Mouse (Mus musculus): ENCODE results near the gene Camk2n2. TPM values are rescaled to one million over a fixed set of nuclear protein-coding genes. Genes with fewer than 3 reads are reported as not detected.

The Camk2n2 gene
- polyA plus RNA-seq, 1 experiment = 8.9 TPM

DNA sequence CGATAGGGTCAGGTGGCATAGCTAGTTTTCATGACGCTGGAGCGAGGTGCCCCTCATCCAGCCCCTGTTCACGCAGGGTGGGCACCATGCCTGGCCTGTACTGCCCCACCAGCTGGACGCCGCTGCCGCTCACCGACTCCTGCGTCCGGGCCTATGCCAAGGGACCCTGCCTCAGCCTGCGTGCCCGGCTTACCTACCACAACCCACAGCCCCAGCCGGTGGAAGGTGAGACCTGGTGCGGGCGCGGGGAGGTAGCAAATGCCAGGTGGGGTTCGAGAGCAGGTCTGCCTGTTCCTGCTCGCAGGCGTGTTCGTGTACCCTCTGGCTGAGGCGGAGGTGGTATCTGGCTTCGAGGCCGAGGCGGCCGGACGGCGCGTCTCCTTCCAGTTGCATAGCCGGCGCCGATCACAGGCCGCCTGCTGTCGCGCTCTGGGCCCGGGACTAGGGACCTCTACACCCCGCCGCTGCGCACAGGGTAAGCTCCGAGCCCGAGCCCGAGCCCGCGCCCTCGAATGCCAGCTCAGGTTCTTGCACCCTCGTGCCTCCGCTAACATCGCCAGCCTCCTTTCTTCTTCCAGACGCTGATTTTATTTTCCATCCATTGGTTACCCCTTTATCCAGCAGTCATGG lies 29.9 kb downstream of the Camk2n2 start:
- Histone ChIP-seq H3K4me1 (ENCODE audit: control insufficient read depth, insufficient read depth, low read length) (peaks cover 4% of the 10 kb centered on the region; the same call in 1 of the 2 replicates), H3K27ac (ENCODE audit: insufficient read depth, low read length) (no peak overlapping the region), H3K4me3 (ENCODE audit: insufficient read depth, low read length) (no peak overlapping the region)
- TF ChIP-seq POLR2A (IDR thresholded peaks at IDR 0.05; ENCODE audit: low read depth, low read length) = no peak
- no peak for TF ChIP-seq CTCF (IDR thresholded peaks at IDR 0.05; ENCODE audit: borderline replicate concordance, insufficient read depth, low read length)

DNA sequence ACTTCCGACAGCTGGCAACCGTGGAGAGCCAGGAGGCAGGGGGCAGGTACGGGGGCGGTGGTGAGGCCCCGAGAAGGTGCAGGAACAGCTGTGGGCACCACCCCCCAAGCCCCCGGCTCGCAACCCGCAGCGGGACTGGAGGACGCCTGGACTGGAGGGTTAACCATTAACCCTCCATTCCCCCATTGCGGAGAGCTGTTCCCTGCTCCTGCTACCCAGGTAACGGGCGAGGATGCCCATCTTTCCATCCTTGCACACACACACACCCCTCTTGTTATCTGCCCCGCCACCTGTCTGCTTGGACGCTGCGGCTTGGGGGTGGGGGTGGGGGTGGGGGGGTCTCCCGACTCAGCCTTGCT lies 30.4 kb downstream of the Camk2n2 start:
- peaks cover 4% of the 10 kb centered on the region; the same call in 1 of the 2 replicates for H3K4me1 ChIP-seq (ENCODE audit: control insufficient read depth, insufficient read depth, low read length)
- TF ChIP-seq CTCF (IDR thresholded peaks at IDR 0.05; ENCODE audit: borderline replicate concordance, insufficient read depth, low read length) (no peak), POLR2A (IDR thresholded peaks at IDR 0.05; ENCODE audit: low read depth, low read length) (no peak)
- no peak overlapping the region for H3K27ac ChIP-seq (ENCODE audit: insufficient read depth, low read length)
- no peak overlapping the region for H3K4me3 ChIP-seq (ENCODE audit: insufficient read depth, low read length)

GRCm38 (mm10) chr16:20589939-20590679 lies 31.0 kb downstream of the Camk2n2 start:
- Histone ChIP-seq H3K27ac (ENCODE audit: insufficient read depth, low read length) (no peak overlapping the region), H3K4me3 (ENCODE audit: insufficient read depth, low read length) (peak overlapping the region; percentile 32), H3K4me1 (ENCODE audit: control insufficient read depth, insufficient read depth, low read length) (peaks cover 4% of the 10 kb centered on the region; the same call in 1 of the 2 replicates)
- TF ChIP-seq POLR2A (IDR thresholded peaks at IDR 0.05; ENCODE audit: low read depth, low read length) (no peak), CTCF (IDR thresholded peaks at IDR 0.05; ENCODE audit: borderline replicate concordance, insufficient read depth, low read length) (no peak)

DNA sequence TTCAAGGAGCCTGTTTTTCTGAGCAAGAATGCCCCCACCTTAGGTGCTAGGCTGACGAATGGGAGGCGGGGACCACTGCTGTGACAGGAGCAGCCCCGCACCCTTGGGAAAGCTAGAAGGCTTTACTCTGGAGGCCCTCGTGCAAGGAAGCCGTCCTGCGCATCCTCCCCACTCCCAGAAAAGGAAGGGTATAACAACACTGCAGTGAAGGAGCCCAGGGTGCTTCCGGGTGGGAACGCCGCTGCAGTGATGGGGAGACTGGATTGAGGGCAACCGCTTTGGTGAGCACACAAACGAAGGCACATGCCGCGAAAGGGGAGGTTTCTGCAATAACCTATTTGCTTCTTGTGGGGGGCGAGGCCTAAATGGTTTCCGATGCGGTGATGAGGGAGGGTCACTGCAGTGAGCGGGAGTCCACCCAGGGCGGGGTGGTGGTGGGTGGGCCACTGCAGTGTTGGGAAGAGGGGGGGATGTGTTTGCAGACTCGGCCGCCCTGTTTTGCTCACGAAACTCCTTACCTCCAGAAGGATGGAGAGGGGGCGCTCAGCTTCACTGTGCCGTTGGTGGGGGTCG lies 31.6 kb downstream of the Camk2n2 start, which contains the start of gene Vwa5b2:
Gene Vwa5b2 (plus strand): TSS at position 106 of the 573 bp plus-strand sequence.
- no peak within 1 kb of the TSS for H3K27ac ChIP-seq (ENCODE audit: insufficient read depth, low read length)
- TF ChIP-seq CTCF (IDR thresholded peaks at IDR 0.05; ENCODE audit: borderline replicate concordance, insufficient read depth, low read length) (no peak), POLR2A (IDR thresholded peaks at IDR 0.05; ENCODE audit: low read depth, low read length) (no peak)

More for the DNA sequence above, 31.6 kb downstream of the Camk2n2 start, which contains the start of gene Vwa5b2:
- peaks cover 4% of the 10 kb centered on the region; the same call in 1 of the 2 replicates for H3K4me1 ChIP-seq (ENCODE audit: control insufficient read depth, insufficient read depth, low read length)
- peak within 1 kb of the TSS; percentile 32 for H3K4me3 ChIP-seq (ENCODE audit: insufficient read depth, low read length)

Other genes starting within 250 kb of the Camk2n2 start
- 74.8 and 76.8 TPM in 2 replicates for gene Abcc5, start 194.9 kb downstream of the Camk2n2 start, polyA plus RNA-seq (2011; ENCODE audit: insufficient read length, low read depth, missing spikeins)
- 53.8 and 61.5 TPM in 2 replicates for gene Eif2b5, start 122.5 kb downstream of the Camk2n2 start, polyA plus RNA-seq (2011; ENCODE audit: insufficient read length, low read depth, missing spikeins)
- 51.4 and 57.3 TPM in 2 replicates for gene Dvl3, start 104.3 kb downstream of the Camk2n2 start, polyA plus RNA-seq (2011; ENCODE audit: insufficient read length, low read depth, missing spikeins)
- 448 and 450 TPM in 2 replicates for gene Ap2m1, start 85.8 kb downstream of the Camk2n2 start, polyA plus RNA-seq (2011; ENCODE audit: insufficient read length, low read depth, missing spikeins)
- gene Abcf3, start 72.7 kb downstream of the Camk2n2 start, polyA plus RNA-seq (2011; ENCODE audit: insufficient read length, low read depth, missing spikeins) = 50.9 and 53.2 TPM in 2 replicates
- not detected in 2 replicates for gene Vwa5b2, start 31.8 kb downstream of the Camk2n2 start, polyA plus RNA-seq (2011; ENCODE audit: insufficient read length, low read depth, missing spikeins)
- 14.3 and 15.2 TPM in 2 replicates for gene Eef1akmt4, start 9.7 kb downstream of the Camk2n2 start, polyA plus RNA-seq (2011; ENCODE audit: insufficient read length, low read depth, missing spikeins)
- gene Gm49333, start 9.7 kb downstream of the Camk2n2 start, polyA plus RNA-seq (2011; ENCODE audit: insufficient read length, low read depth, missing spikeins) = 2.6 TPM in 1 of 2 replicates, not detected in the other
- gene Alg3, start 9.6 kb downstream of the Camk2n2 start, polyA plus RNA-seq (2011; ENCODE audit: insufficient read length, low read depth, missing spikeins) = 31.4 and 34.6 TPM in 2 replicates
- 11.4 and 17.2 TPM in 2 replicates for gene Ece2, start 8.5 kb upstream of the Camk2n2 start, polyA plus RNA-seq (2011; ENCODE audit: insufficient read length, low read depth, missing spikeins)
- gene Psmd2, start 30.4 kb upstream of the Camk2n2 start, polyA plus RNA-seq (2011; ENCODE audit: insufficient read length, low read depth, missing spikeins) = 211 and 217 TPM in 2 replicates
- 337 and 421 TPM in 2 replicates for gene Eif4g1, start 47.0 kb upstream of the Camk2n2 start, polyA plus RNA-seq (2011; ENCODE audit: insufficient read length, low read depth, missing spikeins)
- 7.7 and 9.9 TPM in 2 replicates for gene Fam131a, start 72.0 kb upstream of the Camk2n2 start, polyA plus RNA-seq (2011; ENCODE audit: insufficient read length, low read depth, missing spikeins)
- gene Polr2h, start 96.4 kb upstream of the Camk2n2 start, polyA plus RNA-seq (2011; ENCODE audit: insufficient read length, low read depth, missing spikeins) = 36.5 and 38.8 TPM in 2 replicates
- gene Clcn2, start 96.5 kb upstream of the Camk2n2 start, polyA plus RNA-seq (2011; ENCODE audit: insufficient read length, low read depth, missing spikeins) = 7.0 and 7.9 TPM in 2 replicates
- 3.8 and 7.3 TPM in 2 replicates for gene Chrd, start 111.8 kb upstream of the Camk2n2 start, polyA plus RNA-seq (2011; ENCODE audit: insufficient read length, low read depth, missing spikeins)
- 0.57 and 0.98 TPM in 2 replicates for gene Thpo, start 113.2 kb upstream of the Camk2n2 start, polyA plus RNA-seq (2011; ENCODE audit: insufficient read length, low read depth, missing spikeins)